Mouse (Mus musculus): ENCODE data around the gene Tmem86a. TPM values are rescaled to one million over a fixed set of nuclear protein-coding genes. Genes with fewer than 3 reads are reported as not detected.

The Tmem86a gene
- polyA plus RNA-seq, 1 experiment from 2014 or later, result 135 TPM

Other genes with a start within 250 kb of the Tmem86a start
- 352 to 860 TPM (median 417 TPM) in 3 replicates for gene Ldha, start 209.1 kb upstream of the Tmem86a start, polyA plus RNA-seq (2018)
- gene Ldhc, start 189.4 kb upstream of the Tmem86a start, polyA plus RNA-seq (2018), result not detected in 3 replicates
- 62.8 to 220 TPM (median 81.4 TPM) in 3 replicates for gene Tsg101, start 130.6 kb upstream of the Tmem86a start, polyA plus RNA-seq (2018)
- 6.1 to 6.9 TPM (median 6.4 TPM) in 3 replicates for gene Uevld, start 92.1 kb upstream of the Tmem86a start, polyA plus RNA-seq (2018)
- not detected in 3 replicates for gene Gm9999, start 67.0 kb upstream of the Tmem86a start, polyA plus RNA-seq (2018)
- gene Spty2d1, start 42.2 kb upstream of the Tmem86a start, polyA plus RNA-seq (2018), result 14.1 to 25.5 TPM (median 17.6 TPM) in 3 replicates
- gene Ptpn5, start 83.1 kb downstream of the Tmem86a start, polyA plus RNA-seq (2018), result not detected in 3 replicates
- not detected in 3 replicates for gene Mrgpra6, start 154.3 kb downstream of the Tmem86a start, polyA plus RNA-seq (2018)
- not detected in 3 replicates for gene Mrgpra9, start 202.2 kb downstream of the Tmem86a start, polyA plus RNA-seq (2018)

Measured in macrophage (primary cell).